Mouse (Mus musculus): ENCODE results near the gene Hist1h4b. TPM values are rescaled to one million over a fixed set of nuclear protein-coding genes. Genes with fewer than 3 reads are reported as not detected.
"Not testable (repeated sequence)": the region's sequence is repeated elsewhere in the genome, so short reads cannot be mapped to it uniquely, and the experiment has no call there.

The Hist1h4b gene
- polyA plus RNA-seq, 1 experiment = 101 TPM

- Histone ChIP-seq H3K4me3 (ENCODE audit: control insufficient read depth, insufficient read depth, low read length) (peak within 1 kb of the TSS; percentile 50), H3K27me3 (ENCODE audit: control insufficient read depth, insufficient read depth, low read length) (no peaks in the 10 kb centered on the region), H3K4me1 (replicated peaks; ENCODE audit: control insufficient read depth, insufficient read depth, low read length) (peaks cover 12% of the 10 kb centered on the region), H3K36me3 (ENCODE audit: control insufficient read depth, insufficient read depth, low read length) (no peaks in the 10 kb centered on the region), H3K27ac (ENCODE audit: control insufficient read depth, insufficient read depth, low read length) (peak within 1 kb of the TSS; percentile 94)
- under 1% methylated on average over 69 of the region's 72 CpGs for WGBS
- peak; percentile 98 for DNase-seq
- TF ChIP-seq CTCF (IDR thresholded peaks at IDR 0.05; ENCODE audit: borderline replicate concordance, control insufficient read depth, extremely low read depth, insufficient read depth, low read length, poor library complexity) (no peak), POLR2A (IDR thresholded peaks at IDR 0.05; ENCODE audit: control insufficient read depth, extremely low read depth, insufficient read depth, low read length, poor library complexity) (peak; percentile 72)
These were observed 4.4 kb downstream of the Hist1h4b start, which contains the start of gene Hist1h4a for GRCm38 (mm10) chr13:23760972-23761864. Hist1h4a (minus strand) TSS chr13:23761230.

GRCm38 (mm10) chr13:23761871-23762821 is 5.3 kb downstream of the Hist1h4b start, which contains the start of gene Hist1h3a:
Hist1h3a (minus strand) TSS chr13:23762386.
- peak within 1 kb of the TSS; percentile 94 for H3K27ac ChIP-seq (ENCODE audit: control insufficient read depth, insufficient read depth, low read length)
- H3K36me3 ChIP-seq (ENCODE audit: control insufficient read depth, insufficient read depth, low read length); H3K27me3 ChIP-seq (ENCODE audit: control insufficient read depth, insufficient read depth, low read length): not testable (repeated sequence)
- H3K4me1 ChIP-seq (replicated peaks; ENCODE audit: control insufficient read depth, insufficient read depth, low read length) = peaks cover 12% of the 10 kb centered on the region
- WGBS = under 1% methylated on average over 33 of the region's 52 CpGs
- peak within 1 kb of the TSS; percentile 50 for H3K4me3 ChIP-seq (ENCODE audit: control insufficient read depth, insufficient read depth, low read length)
- peak; percentile 70 for TF ChIP-seq POLR2A (IDR thresholded peaks at IDR 0.05; ENCODE audit: control insufficient read depth, extremely low read depth, insufficient read depth, low read length, poor library complexity)
- peak; percentile 72 for DNase-seq

GRCm38 (mm10) chr13:23763242-23763585 is 6.4 kb downstream of the Hist1h4b start:
- no peak overlapping the region for H3K4me3 ChIP-seq (ENCODE audit: control insufficient read depth, insufficient read depth, low read length)
- no peaks in the 10 kb centered on the region for H3K36me3 ChIP-seq (ENCODE audit: control insufficient read depth, insufficient read depth, low read length)
- TF ChIP-seq CTCF (IDR thresholded peaks at IDR 0.05; ENCODE audit: borderline replicate concordance, control insufficient read depth, extremely low read depth, insufficient read depth, low read length, poor library complexity) (no peak), POLR2A (IDR thresholded peaks at IDR 0.05; ENCODE audit: control insufficient read depth, extremely low read depth, insufficient read depth, low read length, poor library complexity) (no peak)
- H3K27ac ChIP-seq (ENCODE audit: control insufficient read depth, insufficient read depth, low read length) = peak overlapping the region; percentile 82
- peaks cover 9% of the 10 kb centered on the region for H3K4me1 ChIP-seq (replicated peaks; ENCODE audit: control insufficient read depth, insufficient read depth, low read length)
- no peaks in the 10 kb centered on the region for H3K27me3 ChIP-seq (ENCODE audit: control insufficient read depth, insufficient read depth, low read length)
- 1% methylated on average over 10 of the region's 10 CpGs for WGBS
- DNase-seq = no peak

- DNase-seq = peak; percentile 87
- TF ChIP-seq CTCF (IDR thresholded peaks at IDR 0.05; ENCODE audit: borderline replicate concordance, control insufficient read depth, extremely low read depth, insufficient read depth, low read length, poor library complexity) = no peak
- TF ChIP-seq POLR2A (IDR thresholded peaks at IDR 0.05; ENCODE audit: control insufficient read depth, extremely low read depth, insufficient read depth, low read length, poor library complexity) = peak; percentile 89; the same call in 1 of the 2 replicates
- H3K27ac ChIP-seq (ENCODE audit: control insufficient read depth, insufficient read depth, low read length) = peak within 1 kb of the TSS; percentile 94
- no peaks in the 10 kb centered on the region for H3K36me3 ChIP-seq (ENCODE audit: control insufficient read depth, insufficient read depth, low read length)
- 2% methylated on average over 34 of the region's 34 CpGs for WGBS
- H3K4me3 ChIP-seq (ENCODE audit: control insufficient read depth, insufficient read depth, low read length) = peak within 1 kb of the TSS; percentile 74
- peaks cover 9% of the 10 kb centered on the region for H3K4me1 ChIP-seq (replicated peaks; ENCODE audit: control insufficient read depth, insufficient read depth, low read length)
- H3K27me3 ChIP-seq (ENCODE audit: control insufficient read depth, insufficient read depth, low read length) = no peaks in the 10 kb centered on the region
These were observed 6.9 kb downstream of the Hist1h4b start, which contains the start of gene Hist1h1a for GRCm38 (mm10) chr13:23763586-23764323. Hist1h1a (plus strand) TSS chr13:23763666.

- DNase-seq = no peak
- 50% methylated on average over 12 of the region's 12 CpGs for WGBS
- Histone ChIP-seq H3K4me1 (replicated peaks; ENCODE audit: control insufficient read depth, insufficient read depth, low read length) (peaks cover 9% of the 10 kb centered on the region), H3K4me3 (ENCODE audit: control insufficient read depth, insufficient read depth, low read length) (peak overlapping the region; percentile 74), H3K27ac (ENCODE audit: control insufficient read depth, insufficient read depth, low read length) (peak overlapping the region; percentile 94), H3K27me3 (ENCODE audit: control insufficient read depth, insufficient read depth, low read length) (no peaks in the 10 kb centered on the region), H3K36me3 (ENCODE audit: control insufficient read depth, insufficient read depth, low read length) (no peaks in the 10 kb centered on the region)
- TF ChIP-seq POLR2A (IDR thresholded peaks at IDR 0.05; ENCODE audit: control insufficient read depth, extremely low read depth, insufficient read depth, low read length, poor library complexity) (no peak), CTCF (IDR thresholded peaks at IDR 0.05; ENCODE audit: borderline replicate concordance, control insufficient read depth, extremely low read depth, insufficient read depth, low read length, poor library complexity) (no peak)
These were observed 7.7 kb downstream of the Hist1h4b start for GRCm38 (mm10) chr13:23764324-23765171.

Data from thymus, adult 2 months (tissue).